ENCODE assay signal across 8 mouse cellular contexts in the genomic region with DNA sequence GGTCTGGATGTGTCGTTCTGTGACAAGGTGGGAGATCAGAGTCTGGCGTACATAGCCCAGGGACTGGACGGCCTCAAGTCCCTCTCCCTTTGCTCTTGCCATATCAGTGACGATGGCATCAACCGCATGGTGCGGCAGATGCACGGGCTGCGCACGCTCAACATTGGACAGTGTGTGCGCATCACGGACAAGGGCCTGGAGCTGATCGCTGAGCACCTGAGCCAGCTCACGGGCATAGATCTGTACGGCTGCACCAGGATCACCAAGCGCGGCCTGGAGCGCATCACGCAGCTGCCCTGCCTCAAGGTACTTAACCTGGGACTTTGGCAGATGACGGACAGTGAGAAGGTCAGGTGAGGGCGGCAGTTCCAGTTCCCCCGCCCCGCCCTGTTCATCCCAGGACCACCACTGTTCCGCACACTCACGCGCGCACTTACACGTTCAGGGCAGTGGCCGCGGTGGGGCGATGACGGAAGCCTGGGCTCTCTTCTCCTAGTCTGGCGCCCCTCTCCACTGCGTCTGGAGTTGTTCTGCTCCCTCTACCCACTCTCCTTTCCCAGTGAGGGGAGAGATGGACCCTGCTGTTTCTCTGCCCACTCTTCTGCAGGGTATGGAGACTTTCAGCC. TPM values are rescaled to one million over a fixed set of nuclear protein-coding genes. Genes with fewer than 3 reads are reported as not detected.
DNase-seq lines count a peak whose midpoint lies in the region; ATAC-seq and TF ChIP-seq lines count a peak whose summit lies in the region.

No protein-coding gene starts in this region.

- peaks cover 20% of the 10 kb centered on the region for H3K36me3 ChIP-seq in embryonic facial prominence, embryonic 14.5 days (ENCODE audit: control insufficient read depth, insufficient read depth, low read length)
- peaks cover 22% of the 10 kb centered on the region for H3K36me3 ChIP-seq in hindbrain, embryonic 14.5 days (replicated peaks; ENCODE audit: control insufficient read depth, insufficient read depth)
- H3K36me3 ChIP-seq in liver, embryonic 11.5 days (ENCODE audit: control insufficient read depth, insufficient read depth, low read length): peaks cover 8% of the 10 kb centered on the region; the same call in 1 of the 2 replicates
- H3K36me3 ChIP-seq in myocyte (ENCODE audit: control insufficient read depth, insufficient read depth): no peaks in the 10 kb centered on the region

- H3K27ac ChIP-seq in embryonic facial prominence, embryonic 14.5 days (replicated peaks; ENCODE audit: low read depth, low read length): no peak overlapping the region
- H3K27ac ChIP-seq in hindbrain, embryonic 14.5 days: peak overlapping the region; percentile 100
- peak overlapping the region; percentile 89; the same call in 1 of the 2 replicates for H3K27ac ChIP-seq in liver, embryonic 11.5 days (ENCODE audit: low read depth, low read length)

- H3K9ac ChIP-seq in embryonic facial prominence, embryonic 14.5 days (ENCODE audit: low read depth, low read length): peak overlapping the region; percentile 94
- H3K9ac ChIP-seq in hindbrain, embryonic 14.5 days: peak overlapping the region; percentile 94
- peak overlapping the region; percentile 77 for H3K9ac ChIP-seq in liver, embryonic 11.5 days (ENCODE audit: low read depth, low read length)

- H3K4me1 ChIP-seq in embryonic facial prominence, embryonic 14.5 days (ENCODE audit: control insufficient read depth, insufficient read depth, low read length): peaks cover 19% of the 10 kb centered on the region
- H3K4me1 ChIP-seq in hindbrain, embryonic 14.5 days (replicated peaks; ENCODE audit: control insufficient read depth, insufficient read depth, low read length): peaks cover 33% of the 10 kb centered on the region
- H3K4me1 ChIP-seq in liver, embryonic 11.5 days (replicated peaks; ENCODE audit: control insufficient read depth, insufficient read depth, low read length): peaks cover 48% of the 10 kb centered on the region

- H3K4me2 ChIP-seq in embryonic facial prominence, embryonic 14.5 days (ENCODE audit: low read depth, low read length): peak overlapping the region; percentile 100
- peak overlapping the region; percentile 97 for H3K4me2 ChIP-seq in hindbrain, embryonic 14.5 days (replicated peaks)
- H3K4me2 ChIP-seq in liver, embryonic 11.5 days: peak overlapping the region; percentile 100
- peak overlapping the region; percentile 94 for H3K4me2 ChIP-seq in myocyte (ENCODE audit: low read depth)

- H3ac ChIP-seq in myocyte (ENCODE audit: control insufficient read depth, insufficient read length): peak overlapping the region; percentile 26

- H3K9me3 ChIP-seq in embryonic facial prominence, embryonic 14.5 days (ENCODE audit: control insufficient read depth, low read length): no peaks in the 10 kb centered on the region
- no peaks in the 10 kb centered on the region for H3K9me3 ChIP-seq in hindbrain, embryonic 14.5 days (ENCODE audit: control insufficient read depth, low read length)
- no peaks in the 10 kb centered on the region for H3K9me3 ChIP-seq in liver, embryonic 11.5 days (ENCODE audit: control insufficient read depth, low read length)

- peak; percentile 23 to 45 for DNase-seq in heart, adult 18-20 months
- no peak for DNase-seq in heart, postnatal 25 days (ENCODE audit: low spot score)
- DNase-seq in adrenal gland, adult 2 months: peak; percentile 52
- peak; percentile 49 for DNase-seq in embryonic facial prominence, embryonic 14.5 days (ENCODE audit: low spot score)
- no peak for DNase-seq in hindbrain, embryonic 14.5 days (ENCODE audit: low spot score)
- DNase-seq in liver, embryonic 11.5 days (ENCODE audit: low spot score): peak; percentile 49
- DNase-seq in thymus, postnatal 36 days: peak; percentile 54 to 66

- no peaks in the 10 kb centered on the region for H3K27me3 ChIP-seq in embryonic facial prominence, embryonic 14.5 days (replicated peaks; ENCODE audit: control insufficient read depth, insufficient read depth, low read length)
- no peaks in the 10 kb centered on the region for H3K27me3 ChIP-seq in hindbrain, embryonic 14.5 days (ENCODE audit: control insufficient read depth, insufficient read depth, low read length)
- H3K27me3 ChIP-seq in liver, embryonic 11.5 days (replicated peaks; ENCODE audit: control insufficient read depth, insufficient read depth, low read length): no peaks in the 10 kb centered on the region
- H3K27me3 ChIP-seq in myocyte (ENCODE audit: control insufficient read depth, insufficient read depth, insufficient read length): no peaks in the 10 kb centered on the region

- 1% methylated on average over 26 of the region's 33 CpGs for WGBS in embryonic facial prominence, embryonic 14.5 days
- WGBS in hindbrain, embryonic 14.5 days: 1% methylated on average over 33 of the region's 33 CpGs
- 2% methylated on average over 33 of the region's 33 CpGs for WGBS in liver, embryonic 11.5 days

- peak overlapping the region; percentile 81 for H3K4me3 ChIP-seq in embryonic facial prominence, embryonic 14.5 days (ENCODE audit: low read depth, low read length)
- peak overlapping the region; percentile 94 for H3K4me3 ChIP-seq in hindbrain, embryonic 14.5 days (replicated peaks; ENCODE audit: low read length)
- peak overlapping the region; percentile 74 for H3K4me3 ChIP-seq in liver, embryonic 11.5 days (ENCODE audit: low read depth, low read length)
- H3K4me3 ChIP-seq in myocyte: peak overlapping the region; percentile 66

- no peak for TF ChIP-seq POLR2A in myocyte (IDR thresholded peaks at IDR 0.05; ENCODE audit: insufficient read length, low read depth)

- H3K79me2 ChIP-seq in myocyte (ENCODE audit: control insufficient read depth, insufficient read depth): peaks cover 36% of the 10 kb centered on the region

- no peak for ATAC-seq in embryonic facial prominence, embryonic 14.5 days (ENCODE audit: low read depth)
- ATAC-seq in hindbrain, embryonic 14.5 days (ENCODE audit: low FRiP score): peak; percentile 10; the same call in 1 of the 2 replicates
- peak; percentile 13 for ATAC-seq in liver, embryonic 11.5 days (replicated peaks; ENCODE audit: low FRiP score)

- intact Hi-C loops in heart, postnatal 25 days (cut with DNase I): loop anchor here (5.0 to 10.0 kb wide), 2 partner anchors 421 to 524 kb away; a partner anchor contains a TSS

TF ChIP-seq in myocyte, 11 proteins besides CTCF, POLR2A, EP300 and RAD21:
- TF ChIP-seq TCF12 (IDR thresholded peaks at IDR 0.05; ENCODE audit: insufficient read depth, poor library complexity, severe bottlenecking) (no peak), MYOG (IDR thresholded peaks at IDR 0.05; ENCODE audit: control insufficient read depth in 1 of 3, insufficient read depth in 1 of 3, insufficient read length in 2 of 3, low read depth in 2 of 3) (no peak), MAX (IDR thresholded peaks at IDR 0.05; ENCODE audit: low read depth) (no peak), SRF (IDR thresholded peaks at IDR 0.05; ENCODE audit: control insufficient read depth, insufficient read length, low read depth) (no peak), MYOD1 (IDR thresholded peaks at IDR 0.05; ENCODE audit: control insufficient read depth in 1 of 3, insufficient read length in 2 of 3, low read depth in 2 of 3) (no peak), TCF3 (IDR thresholded peaks at IDR 0.05; ENCODE audit: insufficient read length, low read depth) (no peak), E2F4 (IDR thresholded peaks at IDR 0.05; ENCODE audit: insufficient read depth) (no peak), POLR2AphosphoS2 (IDR thresholded peaks at IDR 0.05; ENCODE audit: insufficient read length, low read depth) (no peak), CEBPB (IDR thresholded peaks at IDR 0.05; ENCODE audit: insufficient read depth, poor library complexity, severe bottlenecking) (no peak), USF1 (IDR thresholded peaks at IDR 0.05; ENCODE audit: low read depth) (no peak), REST (IDR thresholded peaks at IDR 0.05; ENCODE audit: insufficient read depth, insufficient read length) (no peak)

RNA-seq across cellular contexts. Expression of a gene that starts 1.4 kb away (rescaled TPM):
- 10 to 100 TPM; 15.0 to 15.6 TPM for total RNA-seq in heart, adult 18-20 months (2021)
- 10 to 100 TPM; 15.4 to 15.6 TPM for total RNA-seq in heart, postnatal 25 days (2021)
- total RNA-seq in adrenal gland, adult 2 months (2021): 10 to 100 TPM; 31.9 to 36.9 TPM
- polyA plus RNA-seq in adrenal gland, adult 2 months (2012; rRNA removed): 104 and 107 TPM in 2 replicates
- 6.2 and 7.5 TPM in 2 replicates for polyA plus RNA-seq in embryonic facial prominence, embryonic 14.5 days (2014; fragmentation: Nextera tagmentation; extraction: Ambion mirVana)
- polyA plus RNA-seq in hindbrain, embryonic 14.5 days (2014; fragmentation: Nextera tagmentation; extraction: Ambion mirVana): 3.1 and 4.6 TPM in 2 replicates
- 6.7 and 6.9 TPM in 2 replicates for polyA plus RNA-seq in liver, embryonic 11.5 days (2014; fragmentation: Nextera tagmentation; extraction: Ambion mirVana)
- 13.1 TPM for polyA plus RNA-seq in myocyte (2012; fragmentation: generic; extraction: Trizol)

Comparison
In these comparisons a context has a peak if more than half of its experiments do, and no peak if none do; other contexts are left out.
1. DNase-seq: peak in heart, adult 18-20 months (2 of 2), adrenal gland, adult 2 months (single experiment), embryonic facial prominence, embryonic 14.5 days (single experiment), liver, embryonic 11.5 days (single experiment) and thymus, postnatal 36 days (2 of 2); none in heart, postnatal 25 days (single experiment) and hindbrain, embryonic 14.5 days (single experiment).
2. Peak in every context shown above with its lines, with median percentiles within 50 percentile points of each other: H3K4me2 ChIP-seq, H3K4me3 ChIP-seq and H3K9ac ChIP-seq.